Mouse (Mus musculus) lung, embryonic 14.5 days (tissue): ENCODE data around the gene Chd9. TPM values are rescaled to one million over a fixed set of nuclear protein-coding genes. Genes with fewer than 3 reads are reported as not detected.

ENCODE experiments used
- ATAC-seq: fragments of 200-750 bp; cut with Nextera tagmentation; 2 replicates; pipeline ENCODE4 v1.8.0; 2017; ENCODE audit warnings: mild to moderate bottlenecking, moderate TSS enrichment, moderate library complexity; ENCODE audit not compliant: insufficient read depth
- DNase-seq: peaks from one replicate; pipeline ENCODE4 v3.0.0-alpha.2; 2015
- H3K27ac ChIP-seq: fragments of 300-500 bp; sonication (generic); 2 replicates; pipeline ENCODE4 v1.5.1; 2014; ENCODE audit warnings: low read depth, mild to moderate bottlenecking, moderate library complexity
- H3K27me3 ChIP-seq: fragments of 300-500 bp; sonication (generic); 2 replicates; pipeline ENCODE4 v1.6.1; 2014; ENCODE audit warnings: low read length, control low read depth; ENCODE audit not compliant: insufficient read depth
- H3K36me3 ChIP-seq: fragments of 300-500 bp; sonication (generic); 2 replicates; pipeline ENCODE4 v1.6.1; 2014; ENCODE audit warnings: control low read depth; ENCODE audit not compliant: insufficient read depth
- H3K4me1 ChIP-seq: fragments of 300-500 bp; sonication (generic); 2 replicates; pipeline ENCODE4 v1.6.1; 2014; ENCODE audit warnings: antibody characterized with exemption, control low read depth; ENCODE audit not compliant: insufficient read depth
- H3K4me2 ChIP-seq: fragments of 300-500 bp; sonication (generic); 2 replicates; pipeline ENCODE4 v1.6.1; 2014; ENCODE audit warnings: mild to moderate bottlenecking
- H3K4me3 ChIP-seq: fragments of 300-500 bp; sonication (generic); 2 replicates; pipeline ENCODE4 v1.5.1; 2014; ENCODE audit warnings: low read depth, low read length
- H3K9ac ChIP-seq: fragments of 300-500 bp; sonication (generic); 2 replicates; pipeline ENCODE4 v1.6.1; 2014
- H3K9me3 ChIP-seq: fragments of 300-500 bp; sonication (generic); 2 replicates; pipeline ENCODE4 v1.6.1; 2016; ENCODE audit warnings: low read depth, low read length, control low read depth
- CTCF ChIP-seq: IDR thresholded peaks from 2 replicates; pipeline ENCODE4 v1.5.1; 2016; ENCODE audit warnings: antibody characterized with exemption, low read depth
- WGBS: fragments of 180-500 bp; shearing (Covaris S2); extraction: QIAGEN DNeasy Blood & Tissue Kit; methylation state at CpG from one replicate; pipeline ENCODE4 v1.1.7; 2014; 5-methylcytosine and 5-hydroxymethylcytosine counted together
- polyA plus RNA-seq: library from polyadenylated mRNA; unstranded; fragments of >200 nt; fragmentation: Nextera tagmentation; extraction: Ambion mirVana; gene quantifications from 2 replicates; pipeline ENCODE4 v1.2.1, GENCODE M21; 2014

Gene Chd9
- polyA plus RNA-seq, 1 experiment from 2014 or later, result 72.5 TPM

- DNase-seq (no peak), ATAC-seq (no peak)
- Histone ChIP-seq H3K9ac (no peak overlapping the region), H3K27me3 (no peaks in the 10 kb centered on the region), H3K9me3 (no peaks in the 10 kb centered on the region), H3K4me3 (no peak overlapping the region), H3K36me3 (peaks cover 28% of the 10 kb centered on the region), H3K4me1 (0 out of 2 replicates have a peak, but pooled peaks cover 6% of the 10 kb centered on the region), H3K4me2 (no peak overlapping the region), H3K27ac (no peak overlapping the region)
- WGBS, result 80% methylated on average over 4 of the region's 4 CpGs
- TF ChIP-seq CTCF, result no peak
These were observed 226.3 kb downstream of the Chd9 start for GRCm38 (mm10) chr8:91054418-91054817.

- DNase-seq (peak; percentile 83), ATAC-seq (peak; percentile 50; the same call in 1 of the 2 replicates)
- H3K4me3 ChIP-seq, result no peak overlapping the region
- no peak for TF ChIP-seq CTCF
- no peaks in the 10 kb centered on the region for H3K27me3 ChIP-seq
- no peaks in the 10 kb centered on the region for H3K4me1 ChIP-seq
- H3K4me2 ChIP-seq, result no peak overlapping the region
- H3K36me3 ChIP-seq, result peaks cover 18% of the 10 kb centered on the region
- 19% methylated on average over 3 of the region's 3 CpGs for WGBS
- no peak overlapping the region for H3K27ac ChIP-seq
- H3K9ac ChIP-seq, result no peak overlapping the region; the same call in 1 of the 2 replicates
- no peaks in the 10 kb centered on the region for H3K9me3 ChIP-seq
These were observed 228.7 kb downstream of the Chd9 start for GRCm38 (mm10) chr8:91056848-91057247.

GRCm38 (mm10) chr8:91059086-91059578 lies 231.0 kb downstream of the Chd9 start:
- no peak overlapping the region for H3K4me2 ChIP-seq
- ATAC-seq, result no peak
- H3K4me1 ChIP-seq, result no peaks in the 10 kb centered on the region
- H3K9me3 ChIP-seq, result no peaks in the 10 kb centered on the region
- peaks cover 6% of the 10 kb centered on the region; the same call in 1 of the 2 replicates for H3K36me3 ChIP-seq
- no peak overlapping the region for H3K27ac ChIP-seq
- DNase-seq, result peak; percentile 34
- no peak overlapping the region for H3K4me3 ChIP-seq
- no peaks in the 10 kb centered on the region for H3K27me3 ChIP-seq
- H3K9ac ChIP-seq, result no peak overlapping the region
- no peak for TF ChIP-seq CTCF

GRCm38 (mm10) chr8:91059884-91060510 lies 231.8 kb downstream of the Chd9 start:
- Histone ChIP-seq H3K36me3 (0 out of 2 replicates have a peak, but pooled peaks cover under 1% of the 10 kb centered on the region), H3K9ac (no peak overlapping the region), H3K4me3 (no peak overlapping the region), H3K4me1 (no peaks in the 10 kb centered on the region), H3K9me3 (no peaks in the 10 kb centered on the region), H3K4me2 (no peak overlapping the region), H3K27me3 (no peaks in the 10 kb centered on the region), H3K27ac (no peak overlapping the region)
- ATAC-seq, result no peak
- DNase-seq, result peak; percentile 57
- no peak for TF ChIP-seq CTCF
- 64% methylated on average over 7 of the region's 7 CpGs for WGBS

GRCm38 (mm10) chr8:91060555-91061471 lies 232.7 kb downstream of the Chd9 start:
- Histone ChIP-seq H3K36me3 (no peaks in the 10 kb centered on the region), H3K9ac (no peak overlapping the region), H3K4me2 (no peak overlapping the region), H3K4me1 (no peaks in the 10 kb centered on the region), H3K9me3 (no peaks in the 10 kb centered on the region), H3K4me3 (no peak overlapping the region), H3K27me3 (no peaks in the 10 kb centered on the region), H3K27ac (no peak overlapping the region)
- ATAC-seq (0 out of 2 replicates have a peak, but pooled peaks have one; percentile 30), DNase-seq (no peak)
- WGBS, result 69% methylated on average over 19 of the region's 19 CpGs
- TF ChIP-seq CTCF, result no peak

GRCm38 (mm10) chr8:91065179-91065578 lies 237.0 kb downstream of the Chd9 start:
- DNase-seq (no peak), ATAC-seq (no peak)
- no peak for TF ChIP-seq CTCF

GRCm38 (mm10) chr8:91069407-91069806 lies 241.3 kb downstream of the Chd9 start:
- H3K9me3 ChIP-seq, result no peaks in the 10 kb centered on the region
- peaks cover 7% of the 10 kb centered on the region; the same call in 1 of the 2 replicates for H3K4me1 ChIP-seq
- ATAC-seq (peak; percentile 7), DNase-seq (no peak)
- 10% methylated on average over 10 of the region's 10 CpGs for WGBS
- H3K4me3 ChIP-seq, result peak overlapping the region; percentile 93
- no peak overlapping the region for H3K27ac ChIP-seq
- no peaks in the 10 kb centered on the region for H3K27me3 ChIP-seq
- H3K4me2 ChIP-seq, result peak overlapping the region; percentile 65
- TF ChIP-seq CTCF, result no peak
- no peaks in the 10 kb centered on the region for H3K36me3 ChIP-seq
- H3K9ac ChIP-seq, result peak overlapping the region; percentile 76

More at GRCm38 (mm10) chr8:91065179-91065578, 237.0 kb downstream of the Chd9 start:
- Histone ChIP-seq H3K27me3 (no peaks in the 10 kb centered on the region), H3K9ac (no peak overlapping the region), H3K27ac (no peak overlapping the region), H3K4me3 (no peak overlapping the region), H3K9me3 (no peaks in the 10 kb centered on the region), H3K4me2 (no peak overlapping the region), H3K4me1 (no peaks in the 10 kb centered on the region), H3K36me3 (no peaks in the 10 kb centered on the region)
- WGBS, result 49% methylated on average over 4 of the region's 4 CpGs
